Mouse (Mus musculus) heart, embryonic 13.5 days (tissue): Measurements from ENCODE around the gene Hmgxb4. TPM values are rescaled to one million over a fixed set of nuclear protein-coding genes. Genes with fewer than 3 reads are reported as not detected.

Experiments
- ATAC-seq: fragments of 200-750 bp; cut with Nextera tagmentation; 2 replicates; pipeline ENCODE4 v1.8.0; 2017; ENCODE audit warnings: moderate TSS enrichment; ENCODE audit not compliant: insufficient number of reproducible peaks, low FRiP score, low TSS enrichment; ENCODE audit errors: extremely low read depth
- H3K27ac ChIP-seq: fragments of 300-500 bp; sonication (generic); replicated peaks from 2 replicates; pipeline ENCODE4 v1.5.1; 2015; ENCODE audit warnings: moderate library complexity, mild to moderate bottlenecking, inconsistent platforms
- H3K27me3 ChIP-seq: fragments of 300-500 bp; sonication (generic); replicated peaks from 2 replicates; pipeline ENCODE4 v1.6.1; 2015; ENCODE audit warnings: mild to moderate bottlenecking, inconsistent platforms
- H3K36me3 ChIP-seq: fragments of 300-500 bp; sonication (generic); 2 replicates; pipeline ENCODE4 v1.6.1; 2015; ENCODE audit warnings: mild to moderate bottlenecking, inconsistent platforms
- H3K4me1 ChIP-seq: fragments of 300-500 bp; sonication (generic); 2 replicates; pipeline ENCODE4 v1.6.1; 2015; ENCODE audit warnings: inconsistent platforms
- H3K4me2 ChIP-seq: fragments of 300-500 bp; sonication (generic); 2 replicates; pipeline ENCODE4 v1.6.1; 2015; ENCODE audit warnings: inconsistent platforms, mild to moderate bottlenecking, moderate library complexity
- H3K4me3 ChIP-seq: fragments of 300-500 bp; sonication (generic); 2 replicates; pipeline ENCODE4 v1.5.1; 2015; ENCODE audit warnings: moderate library complexity, mild to moderate bottlenecking, inconsistent platforms
- H3K9ac ChIP-seq: fragments of 300-500 bp; sonication (generic); 2 replicates; pipeline ENCODE4 v1.6.1; 2015; ENCODE audit warnings: inconsistent platforms, mild to moderate bottlenecking, moderate library complexity
- H3K9me3 ChIP-seq: fragments of 300-500 bp; sonication (generic); 2 replicates; pipeline ENCODE4 v1.6.1; 2016; ENCODE audit warnings: inconsistent platforms
- WGBS: fragments of 180-500 bp; shearing (Covaris S2); methylation state at CpG from one replicate; pipeline ENCODE4 v1.1.7; 2015; ENCODE audit warnings: mixed read lengths; 5-methylcytosine and 5-hydroxymethylcytosine counted together
- polyA plus RNA-seq: library from polyadenylated mRNA; unstranded; fragments of >200 nt; fragmentation: Nextera tagmentation; extraction: Ambion mirVana; gene quantifications from 2 replicates; pipeline ENCODE4 v1.2.1, GENCODE M21; 2015

Gene Hmgxb4
- polyA plus RNA-seq, 1 experiment from 2014 or later = 23.1 TPM

- Histone ChIP-seq H3K36me3 (no peaks in the 10 kb centered on the region), H3K4me1 (no peaks in the 10 kb centered on the region), H3K27ac (no peak overlapping the region), H3K4me3 (no peak overlapping the region), H3K9me3 (no peaks in the 10 kb centered on the region), H3K27me3 (no peaks in the 10 kb centered on the region), H3K4me2 (no peak overlapping the region), H3K9ac (no peak overlapping the region)
- ATAC-seq = no peak
- 86% methylated on average over 1 of the region's 1 CpGs for WGBS
Observed at GRCm38 (mm10) chr8:75074876-75075275, 81.7 kb downstream of the Hmgxb4 start.

GRCm38 (mm10) chr8:75078215-75078614 lies 85.1 kb downstream of the Hmgxb4 start:
- Histone ChIP-seq H3K36me3 (no peaks in the 10 kb centered on the region), H3K4me3 (no peak overlapping the region), H3K9ac (no peak overlapping the region), H3K27ac (no peak overlapping the region), H3K27me3 (no peaks in the 10 kb centered on the region), H3K4me1 (0 out of 2 replicates have a peak, but pooled peaks cover under 1% of the 10 kb centered on the region), H3K9me3 (no peaks in the 10 kb centered on the region), H3K4me2 (no peak overlapping the region)
- WGBS = 70% methylated on average over 1 of the region's 1 CpGs
- ATAC-seq = no peak

GRCm38 (mm10) chr8:75078851-75079250 lies 85.7 kb downstream of the Hmgxb4 start:
- 91% methylated on average over 9 of the region's 9 CpGs for WGBS
- no peak overlapping the region for H3K4me2 ChIP-seq
- ATAC-seq = no peak
- 0 out of 2 replicates have a peak, but pooled peaks cover 6% of the 10 kb centered on the region for H3K4me1 ChIP-seq
- no peak overlapping the region for H3K27ac ChIP-seq
- H3K9me3 ChIP-seq = no peaks in the 10 kb centered on the region
- no peaks in the 10 kb centered on the region for H3K36me3 ChIP-seq
- no peak overlapping the region for H3K4me3 ChIP-seq
- H3K9ac ChIP-seq = no peak overlapping the region
- no peaks in the 10 kb centered on the region for H3K27me3 ChIP-seq

Other genes with a start within 250 kb of the Hmgxb4 start
- gene Isx, start 120.2 kb upstream of the Hmgxb4 start, polyA plus RNA-seq = not detected in 2 replicates
- 40.0 and 44.1 TPM in 2 replicates for gene Tom1, start 40.3 kb downstream of the Hmgxb4 start, polyA plus RNA-seq
- gene Hmox1, start 100.3 kb downstream of the Hmgxb4 start, polyA plus RNA-seq = 32.8 and 38.1 TPM in 2 replicates
- 95.6 and 99.9 TPM in 2 replicates for gene Mcm5, start 116.2 kb downstream of the Hmgxb4 start, polyA plus RNA-seq
- gene Rasd2, start 220.6 kb downstream of the Hmgxb4 start, polyA plus RNA-seq = 0.20 and 0.43 TPM in 2 replicates